Mouse (Mus musculus) small intestine, adult 2 months (tissue): ENCODE measurements around the gene Rmnd5b. TPM values are rescaled to one million over a fixed set of nuclear protein-coding genes. Genes with fewer than 3 reads are reported as not detected.

Source experiments
- H3K27ac ChIP-seq: fragments of 200-500 bp; 2 replicates; pipeline ENCODE4 v1.5.1; 2012; ENCODE audit warnings: low read depth, low read length, control low read depth, inconsistent platforms; ENCODE audit not compliant: insufficient read depth
- H3K27me3 ChIP-seq: fragments of 200-500 bp; 2 replicates; pipeline ENCODE4 v1.6.1; 2012; ENCODE audit warnings: mild to moderate bottlenecking, moderate library complexity, low read length, inconsistent platforms; ENCODE audit not compliant: control insufficient read depth, insufficient read depth
- H3K36me3 ChIP-seq: fragments of 200-500 bp; 2 replicates; pipeline ENCODE4 v1.6.1; 2012; ENCODE audit warnings: mild to moderate bottlenecking, low read length, control low read depth, inconsistent platforms; ENCODE audit not compliant: control insufficient read depth, insufficient read depth
- H3K4me1 ChIP-seq: fragments of 200-500 bp; 2 replicates; pipeline ENCODE4 v1.6.1; 2012; ENCODE audit warnings: low read length, inconsistent platforms, mixed read lengths; ENCODE audit not compliant: control insufficient read depth, insufficient read depth, insufficient read length
- H3K4me3 ChIP-seq: fragments of 200-500 bp; 2 replicates; pipeline ENCODE4 v1.5.1; 2012; ENCODE audit warnings: low read depth, mild to moderate bottlenecking, control low read depth, inconsistent platforms, low read length, moderate library complexity
- CTCF ChIP-seq: fragments of 200-500 bp; IDR thresholded peaks from 2 replicates; pipeline ENCODE4 v1.5.1; 2012; ENCODE audit warnings: low read depth, mild to moderate bottlenecking, control low read depth, inconsistent platforms, low read length, moderate library complexity, mixed read lengths; ENCODE audit not compliant: insufficient replicate concordance, insufficient read length; ENCODE audit errors: extremely low read depth
- POLR2A ChIP-seq: fragments of 200-500 bp; IDR thresholded peaks from 2 replicates; pipeline ENCODE4 v1.6.1; 2012; ENCODE audit warnings: low read depth, mild to moderate bottlenecking, control low read depth, inconsistent platforms, low read length, moderate library complexity
- WGBS: fragments of 180-500 bp; shearing (Covaris S2); methylation state at CpG from one replicate; pipeline ENCODE4 v1.1.7; 2018; 5-methylcytosine and 5-hydroxymethylcytosine counted together
- polyA plus RNA-seq: library from polyadenylated mRNA; depleted of rRNA; stranded (reverse); fragments of >200 nt; gene quantifications from 2 replicates; pipeline ENCODE4 v1.2.3, GENCODE M21; 2012

Gene Rmnd5b
- polyA plus RNA-seq, 1 experiment = 45.9 TPM

DNA sequence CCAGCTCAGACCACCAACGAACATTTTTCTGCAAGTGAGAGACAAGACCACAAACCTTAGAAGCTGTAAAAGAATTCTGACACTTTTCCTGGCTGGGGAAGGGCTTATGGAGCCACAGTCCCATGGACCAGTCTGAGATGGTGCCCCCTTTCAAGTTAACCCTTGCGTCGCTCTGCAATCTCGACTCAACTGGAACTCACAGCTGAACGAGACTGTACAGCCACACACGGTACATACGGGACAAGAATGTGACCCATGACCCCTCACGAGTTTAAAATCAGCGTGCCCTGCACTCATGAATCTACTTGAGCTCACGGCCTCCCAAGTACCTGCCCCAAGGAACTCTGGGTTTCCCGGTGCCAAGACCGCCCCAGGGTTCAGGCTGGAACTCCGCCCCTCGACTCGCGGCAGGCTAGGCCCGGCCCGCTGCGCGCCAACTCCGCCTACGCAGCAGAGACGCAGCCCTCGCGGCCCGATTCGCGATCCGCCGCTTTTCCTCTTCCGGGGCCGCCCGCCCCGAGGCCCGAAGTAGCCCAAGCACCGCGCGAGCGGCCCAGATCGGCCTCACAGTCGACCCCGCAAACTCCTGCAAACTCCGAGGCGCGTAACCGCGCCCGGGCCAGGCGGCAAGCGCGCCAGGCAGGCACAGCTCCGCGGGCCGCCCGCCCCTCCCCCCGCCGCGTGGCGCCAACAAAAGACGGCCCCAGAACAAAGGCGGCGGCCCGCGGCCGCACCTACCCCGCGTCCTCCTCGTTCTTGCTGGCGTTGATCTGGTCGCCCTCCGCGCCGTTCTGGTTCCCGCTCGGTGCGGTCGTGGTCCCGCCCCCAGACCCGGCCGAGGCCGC, 29.9 kb downstream of the Rmnd5b start:
- peak overlapping the region; percentile 79 for H3K27ac ChIP-seq
- peak overlapping the region; percentile 88 for H3K4me3 ChIP-seq
- peaks cover 40% of the 10 kb centered on the region for H3K36me3 ChIP-seq
- H3K27me3 ChIP-seq = no peaks in the 10 kb centered on the region
- H3K4me1 ChIP-seq = peaks cover 3% of the 10 kb centered on the region
- TF ChIP-seq POLR2A (peak; percentile 72), CTCF (no peak)
- under 1% methylated on average over 81 of the region's 81 CpGs for WGBS

DNA sequence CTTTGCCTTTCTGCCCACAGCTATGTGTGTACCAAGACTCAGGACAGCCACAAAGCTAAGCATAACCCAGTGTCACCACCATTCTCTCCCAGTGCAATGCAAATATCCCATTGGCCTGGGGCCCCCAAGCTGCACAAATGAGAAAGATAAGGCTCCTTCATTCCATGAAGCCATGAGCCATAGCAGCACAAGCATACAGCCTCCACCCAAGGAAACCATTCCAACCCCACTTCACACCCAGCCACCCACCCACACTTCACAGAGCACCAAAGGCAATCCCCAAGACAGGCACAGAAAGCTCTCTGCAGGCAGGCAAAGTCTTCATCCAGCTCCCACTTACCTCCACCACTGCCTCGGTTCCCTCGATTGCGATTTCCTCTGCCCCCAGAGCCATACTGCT, 33.4 kb downstream of the Rmnd5b start:
- H3K27ac ChIP-seq = no peak overlapping the region
- no peaks in the 10 kb centered on the region for H3K4me1 ChIP-seq
- H3K36me3 ChIP-seq = peaks cover 74% of the 10 kb centered on the region
- no peak overlapping the region for H3K4me3 ChIP-seq
- WGBS = 69% methylated on average over 3 of the region's 3 CpGs
- no peak for TF ChIP-seq POLR2A
- no peak for TF ChIP-seq CTCF
- H3K27me3 ChIP-seq = no peaks in the 10 kb centered on the region

DNA sequence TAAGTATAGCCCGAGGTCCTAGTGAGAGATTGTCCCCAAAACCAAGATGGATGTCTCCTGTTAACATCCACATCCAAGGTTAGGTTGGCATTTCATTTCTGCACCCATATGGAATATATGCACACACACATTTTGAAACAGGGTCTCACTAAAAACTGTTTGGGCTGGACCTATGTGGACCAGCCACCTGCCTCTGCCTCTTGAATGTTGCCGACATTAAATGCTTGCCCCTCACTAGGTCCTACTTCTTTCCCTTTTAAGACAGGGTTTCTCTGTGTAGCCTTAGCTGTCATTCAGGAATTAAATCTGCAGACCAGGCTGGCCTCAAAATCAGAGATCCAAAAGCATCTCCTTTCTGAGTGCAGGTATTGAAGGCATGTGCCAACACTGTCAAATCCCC, 38.1 kb downstream of the Rmnd5b start:
- Histone ChIP-seq H3K4me3 (no peak overlapping the region), H3K27me3 (no peaks in the 10 kb centered on the region), H3K4me1 (no peaks in the 10 kb centered on the region), H3K36me3 (peaks cover 86% of the 10 kb centered on the region), H3K27ac (no peak overlapping the region)
- 69% methylated on average over 2 of the region's 2 CpGs for WGBS
- TF ChIP-seq POLR2A (no peak), CTCF (no peak)

DNA sequence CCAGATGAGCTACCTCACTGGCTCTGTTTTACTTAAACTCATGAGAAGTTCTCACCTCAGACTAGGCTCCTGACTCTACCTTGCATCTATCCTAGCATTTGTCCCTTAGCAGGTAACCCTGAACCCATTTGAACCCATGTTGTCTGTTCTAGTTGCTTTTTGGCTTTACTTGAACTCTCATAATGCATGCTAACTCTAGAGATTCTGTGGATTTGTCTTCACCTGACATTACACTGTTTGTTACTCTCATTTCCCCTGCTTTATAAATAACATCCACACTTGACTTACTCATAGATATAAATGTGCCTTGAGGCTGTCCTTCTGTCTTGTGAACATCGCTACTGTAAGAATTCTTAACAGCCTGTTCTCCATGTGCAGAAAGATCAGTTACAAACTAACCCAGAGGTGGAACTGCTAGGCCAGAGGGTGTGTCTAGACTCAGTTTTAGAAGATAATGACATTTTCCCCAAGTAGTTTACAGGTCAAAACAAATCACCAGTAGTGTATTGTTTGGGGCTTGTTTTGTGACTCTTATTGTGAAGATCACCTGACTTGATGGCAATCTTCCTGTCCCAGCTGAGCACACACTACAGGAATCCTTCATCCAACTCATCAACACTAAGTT, 40.1 kb downstream of the Rmnd5b start:
- WGBS = 86% methylated on average over 1 of the region's 1 CpGs
- Histone ChIP-seq H3K36me3 (peaks cover 81% of the 10 kb centered on the region), H3K27me3 (no peaks in the 10 kb centered on the region), H3K27ac (no peak overlapping the region), H3K4me1 (no peaks in the 10 kb centered on the region; the same call in 1 of the 2 replicates), H3K4me3 (no peak overlapping the region)
- TF ChIP-seq CTCF (no peak), POLR2A (no peak)

DNA sequence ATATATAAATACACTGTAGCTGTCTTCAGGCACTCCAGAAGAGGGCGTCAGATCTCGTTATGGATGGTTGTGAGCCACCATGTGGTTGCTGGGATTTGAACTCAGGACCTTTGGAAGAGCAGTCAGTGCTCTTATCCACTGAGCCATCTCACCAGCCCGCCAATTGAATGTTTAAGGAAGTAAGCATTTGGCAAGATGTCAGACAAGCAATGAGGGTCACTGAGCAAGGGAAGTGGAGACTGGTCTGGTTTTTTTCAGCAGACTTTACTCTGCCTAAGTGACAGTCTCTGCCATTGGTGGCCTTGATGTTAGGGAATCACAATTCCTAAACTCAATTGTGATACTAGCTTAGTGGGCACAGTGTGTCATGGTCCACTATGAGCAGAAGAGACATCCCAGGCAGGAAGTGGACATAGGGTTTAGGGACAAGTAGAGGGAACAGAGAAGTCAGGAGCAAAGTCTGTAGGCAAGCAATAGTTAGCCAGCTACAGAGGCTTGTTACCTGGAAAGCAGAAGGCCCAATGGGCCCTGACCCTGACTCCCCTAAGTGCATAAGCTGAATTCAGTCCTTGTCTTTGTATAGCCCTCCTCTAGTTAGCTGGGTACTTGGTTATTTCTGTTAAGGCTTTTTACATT, 40.9 kb downstream of the Rmnd5b start:
- Histone ChIP-seq H3K4me1 (no peaks in the 10 kb centered on the region; the same call in 1 of the 2 replicates), H3K36me3 (peaks cover 77% of the 10 kb centered on the region), H3K27me3 (no peaks in the 10 kb centered on the region), H3K4me3 (no peak overlapping the region), H3K27ac (no peak overlapping the region)
- TF ChIP-seq CTCF (no peak), POLR2A (no peak)
- WGBS = 45% methylated on average over 3 of the region's 3 CpGs

DNA sequence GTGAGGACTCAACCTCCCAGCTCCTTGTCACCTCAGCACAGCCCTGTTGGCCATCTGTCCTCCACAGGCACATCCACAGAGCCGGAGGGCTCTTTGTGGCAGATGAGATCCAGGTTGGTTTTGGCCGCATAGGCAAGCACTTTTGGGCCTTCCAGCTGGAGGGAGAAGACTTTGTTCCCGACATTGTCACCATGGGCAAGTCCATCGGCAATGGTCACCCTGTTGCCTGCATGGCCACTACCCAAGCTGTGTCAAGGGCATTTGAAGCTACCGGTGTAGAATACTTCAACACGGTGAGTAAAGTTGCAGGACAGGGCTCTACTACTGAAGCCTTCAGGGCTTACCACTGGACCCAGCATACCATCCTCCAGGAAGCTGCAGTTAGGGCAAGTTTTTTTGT, 41.8 kb downstream of the Rmnd5b start:
- no peaks in the 10 kb centered on the region; the same call in 1 of the 2 replicates for H3K4me1 ChIP-seq
- H3K27ac ChIP-seq = no peak overlapping the region
- no peaks in the 10 kb centered on the region for H3K27me3 ChIP-seq
- peaks cover 72% of the 10 kb centered on the region for H3K36me3 ChIP-seq
- TF ChIP-seq CTCF (no peak), POLR2A (no peak)
- H3K4me3 ChIP-seq = no peak overlapping the region
- WGBS = 83% methylated on average over 6 of the region's 6 CpGs

DNA sequence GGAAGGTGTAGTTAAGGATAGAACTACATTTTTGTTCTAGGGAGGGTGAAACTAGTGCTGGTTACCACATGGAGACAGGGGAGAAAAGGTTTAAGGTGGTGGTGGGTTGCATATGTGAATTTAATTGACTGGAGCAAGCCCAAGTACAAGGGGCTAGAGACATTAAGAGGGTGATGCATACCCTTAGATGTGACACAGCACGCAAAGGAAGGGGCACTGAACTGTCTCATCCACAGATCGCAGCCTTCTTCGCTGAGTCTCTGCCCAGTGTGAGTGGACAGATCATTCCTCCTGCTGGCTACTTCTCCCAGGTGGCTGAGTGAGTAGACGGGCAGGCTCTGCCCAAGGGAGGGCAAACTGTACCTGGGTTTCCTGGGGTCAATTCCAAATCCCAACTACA, 42.3 kb downstream of the Rmnd5b start:
- Histone ChIP-seq H3K27ac (no peak overlapping the region), H3K4me1 (no peaks in the 10 kb centered on the region; the same call in 1 of the 2 replicates), H3K27me3 (no peaks in the 10 kb centered on the region), H3K4me3 (no peak overlapping the region), H3K36me3 (peaks cover 70% of the 10 kb centered on the region)
- WGBS = 95% methylated on average over 4 of the region's 4 CpGs
- no peak for TF ChIP-seq CTCF
- no peak for TF ChIP-seq POLR2A
